Mouse (Mus musculus) intestine, postnatal 0 days (tissue): ENCODE results near the gene Srgap1. TPM values are rescaled to one million over a fixed set of nuclear protein-coding genes. Genes with fewer than 3 reads are reported as not detected.

Source experiments
- ATAC-seq: fragments of 200-750 bp; cut with Nextera tagmentation; 2 replicates; pipeline ENCODE4 v1.8.0; 2017; ENCODE audit warnings: mild to moderate bottlenecking, moderate TSS enrichment, moderate library complexity
- H3K27ac ChIP-seq: fragments of 300-500 bp; sonication (generic); 2 replicates; pipeline ENCODE4 v1.5.1; 2014; ENCODE audit warnings: mild to moderate bottlenecking, low read depth, low read length, moderate library complexity
- H3K27me3 ChIP-seq: fragments of 300-500 bp; sonication (generic); replicated peaks from 2 replicates; pipeline ENCODE4 v1.6.1; 2014; ENCODE audit warnings: low read length, mixed read lengths; ENCODE audit not compliant: control insufficient read depth, insufficient read depth
- H3K36me3 ChIP-seq: fragments of 300-500 bp; sonication (generic); 2 replicates; pipeline ENCODE4 v1.6.1; 2014; ENCODE audit warnings: mild to moderate bottlenecking, moderate library complexity; ENCODE audit not compliant: control insufficient read depth, insufficient read depth
- H3K4me1 ChIP-seq: fragments of 300-500 bp; sonication (generic); replicated peaks from 2 replicates; pipeline ENCODE4 v1.6.1; 2014; ENCODE audit warnings: antibody characterized with exemption, low read length, mixed read lengths; ENCODE audit not compliant: control insufficient read depth, insufficient read depth
- H3K4me2 ChIP-seq: fragments of 300-500 bp; sonication (generic); replicated peaks from 2 replicates; pipeline ENCODE4 v1.6.1; 2014; ENCODE audit warnings: low read depth, mild to moderate bottlenecking, moderate library complexity
- H3K4me3 ChIP-seq: fragments of 300-500 bp; sonication (generic); 2 replicates; pipeline ENCODE4 v1.5.1; 2014; ENCODE audit warnings: low read depth, low read length
- H3K9ac ChIP-seq: fragments of 300-500 bp; sonication (generic); 2 replicates; pipeline ENCODE4 v1.6.1; 2014; ENCODE audit warnings: mild to moderate bottlenecking, low read depth, low read length
- H3K9me3 ChIP-seq: fragments of 300-500 bp; sonication (generic); 2 replicates; pipeline ENCODE4 v1.6.1; 2016; ENCODE audit warnings: mixed run types; ENCODE audit not compliant: control insufficient read depth
- CTCF ChIP-seq: sonication (generic); IDR thresholded peaks from 2 replicates; pipeline ENCODE4 v1.5.1; 2016; ENCODE audit warnings: low read depth, mild to moderate bottlenecking, control low read depth, antibody characterized with exemption, moderate library complexity
- WGBS: fragments of 180-500 bp; shearing (Covaris S2); extraction: QIAGEN DNeasy Blood & Tissue Kit; methylation state at CpG from one replicate; pipeline ENCODE4 v1.1.7; 2014; 5-methylcytosine and 5-hydroxymethylcytosine counted together
- polyA plus RNA-seq: library from polyadenylated mRNA; unstranded; fragments of >200 nt; fragmentation: Nextera tagmentation; extraction: Ambion mirVana; gene quantifications from 2 replicates; pipeline ENCODE4 v1.2.1, GENCODE M21; 2015

Gene Srgap1
- polyA plus RNA-seq, 1 experiment from 2014 or later = 2.6 TPM

- Histone ChIP-seq H3K9me3 (no peaks in the 10 kb centered on the region), H3K4me3 (no peak overlapping the region), H3K36me3 (no peaks in the 10 kb centered on the region), H3K9ac (no peak overlapping the region), H3K4me1 (no peaks in the 10 kb centered on the region), H3K27me3 (no peaks in the 10 kb centered on the region), H3K27ac (no peak overlapping the region), H3K4me2 (no peak overlapping the region)
- ATAC-seq = 0 out of 2 replicates have a peak, but pooled peaks have one; percentile 38
- peak; percentile 78 for TF ChIP-seq CTCF
- 17% methylated on average over 8 of the region's 8 CpGs for WGBS
Observed at GRCm38 (mm10) chr10:122054535-122054934, 7.4 kb upstream of the Srgap1 start.

- ATAC-seq = no peak
- 0 out of 2 replicates have a peak, but pooled peaks cover 3% of the 10 kb centered on the region for H3K27me3 ChIP-seq
- H3K4me1 ChIP-seq = no peaks in the 10 kb centered on the region
- no peak overlapping the region for H3K4me3 ChIP-seq
- H3K36me3 ChIP-seq = no peaks in the 10 kb centered on the region
- TF ChIP-seq CTCF = peak; percentile 100
- H3K27ac ChIP-seq = no peak overlapping the region
- 23% methylated on average over 6 of the region's 6 CpGs for WGBS
- no peak overlapping the region for H3K9ac ChIP-seq
- H3K4me2 ChIP-seq = no peak overlapping the region
- H3K9me3 ChIP-seq = no peaks in the 10 kb centered on the region
Observed at GRCm38 (mm10) chr10:122051831-122052230, 4.7 kb upstream of the Srgap1 start.

- H3K9ac ChIP-seq = peak overlapping the region; percentile 73
- peak overlapping the region; percentile 71 for H3K27ac ChIP-seq
- 13% methylated on average over 36 of the region's 44 CpGs for WGBS
- no peaks in the 10 kb centered on the region for H3K9me3 ChIP-seq
- peak; percentile 96 for TF ChIP-seq CTCF
- ATAC-seq = peak; percentile 74
- 0 out of 2 replicates have a peak, but pooled peaks cover 3% of the 10 kb centered on the region for H3K27me3 ChIP-seq
- H3K4me2 ChIP-seq = peak overlapping the region; percentile 90
- H3K4me1 ChIP-seq = no peaks in the 10 kb centered on the region
- no peaks in the 10 kb centered on the region for H3K36me3 ChIP-seq
- H3K4me3 ChIP-seq = peak overlapping the region; percentile 79
Observed at GRCm38 (mm10) chr10:122047727-122048365, 731 bp upstream of the Srgap1 start.

GRCm38 (mm10) chr10:122046511-122046903, 608 bp downstream of the Srgap1 start:
- H3K9ac ChIP-seq = peak overlapping the region; percentile 73
- H3K4me3 ChIP-seq = peak overlapping the region; percentile 79
- H3K36me3 ChIP-seq = no peaks in the 10 kb centered on the region
- H3K27me3 ChIP-seq = 0 out of 2 replicates have a peak, but pooled peaks cover 3% of the 10 kb centered on the region
- 2% methylated on average over 13 of the region's 13 CpGs for WGBS
- H3K9me3 ChIP-seq = no peaks in the 10 kb centered on the region
- peak overlapping the region; percentile 90 for H3K4me2 ChIP-seq
- ATAC-seq = no peak
- H3K4me1 ChIP-seq = no peaks in the 10 kb centered on the region
- peak overlapping the region; percentile 71; the same call in 1 of the 2 replicates for H3K27ac ChIP-seq
- no peak for TF ChIP-seq CTCF

GRCm38 (mm10) chr10:122045946-122046345, 1.2 kb downstream of the Srgap1 start:
- ATAC-seq = no peak
- 32% methylated on average over 9 of the region's 9 CpGs for WGBS
- no peaks in the 10 kb centered on the region for H3K36me3 ChIP-seq

GRCm38 (mm10) chr10:122044926-122045325, 2.2 kb downstream of the Srgap1 start:
- ATAC-seq = no peak
- 80% methylated on average over 4 of the region's 4 CpGs for WGBS
- Histone ChIP-seq H3K27ac (no peak overlapping the region), H3K27me3 (0 out of 2 replicates have a peak, but pooled peaks cover 3% of the 10 kb centered on the region), H3K4me3 (no peak overlapping the region), H3K4me1 (no peaks in the 10 kb centered on the region), H3K9ac (no peak overlapping the region), H3K36me3 (no peaks in the 10 kb centered on the region), H3K4me2 (no peak overlapping the region), H3K9me3 (no peaks in the 10 kb centered on the region)
- TF ChIP-seq CTCF = no peak

More at GRCm38 (mm10) chr10:122045946-122046345, 1.2 kb downstream of the Srgap1 start:
- no peak for TF ChIP-seq CTCF
- H3K9me3 ChIP-seq = no peaks in the 10 kb centered on the region
- no peak overlapping the region for H3K27ac ChIP-seq
- H3K9ac ChIP-seq = no peak overlapping the region
- peak overlapping the region; percentile 79 for H3K4me3 ChIP-seq
- H3K4me1 ChIP-seq = no peaks in the 10 kb centered on the region
- H3K27me3 ChIP-seq = 0 out of 2 replicates have a peak, but pooled peaks cover 3% of the 10 kb centered on the region
- peak overlapping the region; percentile 90 for H3K4me2 ChIP-seq
